Comparison of ENCODE assay signal across 27 mouse cellular contexts in the genomic region with DNA sequence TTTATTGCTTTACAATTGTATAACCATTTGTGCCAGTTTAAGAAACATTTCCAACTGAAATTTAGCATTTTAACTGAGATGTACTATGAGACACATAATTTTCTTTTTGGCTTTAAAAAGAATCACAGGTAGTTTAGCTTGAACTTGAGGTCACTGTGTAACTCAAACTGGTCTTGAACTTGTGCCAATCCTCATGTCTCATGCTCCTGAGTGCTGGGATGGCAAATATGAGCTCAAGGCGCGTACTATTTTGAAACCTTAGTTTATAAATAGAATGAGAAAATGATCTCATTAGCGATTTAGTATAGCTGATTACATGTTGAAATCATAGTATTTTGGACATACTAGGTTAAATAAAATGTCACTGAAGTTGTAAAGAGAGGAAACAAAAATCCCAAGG.
DNase-seq lines count a peak whose midpoint lies in the region; ATAC-seq lines count a peak whose summit lies in the region.
"Had no signal": no experiment of that assay in that cellular context is flagged by ENCODE, and none has a peak within 500 bp of the region (broad histone marks: within the 10 kb centered on the region; RNA-seq: fewer than 3 reads in every experiment).

No protein-coding gene starts in this region.

- WGBS in neural tube, embryonic 15.5 days, result 85% methylated on average over 3 of the region's 3 CpGs

- no peaks in the 10 kb centered on the region for H3K27me3 ChIP-seq in neural tube, embryonic 15.5 days (replicated peaks)
- H3K27me3 ChIP-seq: embryonic facial prominence, embryonic 13.5 days; forebrain, embryonic 12.5 days; forebrain, embryonic 15.5 days; heart, embryonic 13.5 days; hindbrain, embryonic 15.5 days had no signal

- peak; percentile 48 for DNase-seq in gastrocnemius, adult 18-20 months (ENCODE audit: low spot score)
- no peak for DNase-seq in gastrocnemius, postnatal 4 days (ENCODE audit: low spot score in 2 of 2)
- DNase-seq in kidney, adult 9 months, result peak; percentile 8
- no peak for DNase-seq in kidney, postnatal 25 days
- DNase-seq in lung, postnatal 14 days, result peak; percentile 1
- no peak for DNase-seq in lung, postnatal 4 days
- DNase-seq: adrenal gland, adult 8-10 months; adrenal gland, postnatal 25 days; cerebellum, adult 11-12 months; cerebellum, adult 8-10 months; cerebellum, postnatal 10 days; cerebellum, postnatal 36 days; embryo, embryonic 11 days; gastrocnemius, postnatal 25 days; heart, adult 2 months; heart, postnatal 14 days; heart, postnatal 4 days had no signal

- no peak overlapping the region for H3K27ac ChIP-seq in neural tube, embryonic 15.5 days (replicated peaks)
- H3K27ac ChIP-seq: embryonic facial prominence, embryonic 10.5 days; embryonic facial prominence, embryonic 13.5 days; forebrain, embryonic 12.5 days; forebrain, embryonic 15.5 days; heart, adult 2 months; heart, embryonic 10.5 days; heart, embryonic 13.5 days; hindbrain, embryonic 15.5 days had no signal

- no peak for ATAC-seq in neural tube, embryonic 15.5 days (ENCODE audit: low FRiP score)
- ATAC-seq: activated CD4-positive, CD25-positive, alpha-beta regulatory T cell, adult 4 months; forebrain, embryonic 15.5 days had no signal

- no peak overlapping the region for H3K4me2 ChIP-seq in neural tube, embryonic 15.5 days
- H3K4me2 ChIP-seq: embryonic facial prominence, embryonic 13.5 days; forebrain, embryonic 12.5 days; forebrain, embryonic 15.5 days; heart, embryonic 13.5 days; hindbrain, embryonic 15.5 days had no signal

- H3K4me1 ChIP-seq in neural tube, embryonic 15.5 days, result 0 out of 2 replicates have a peak, but pooled peaks cover 3% of the 10 kb centered on the region
- H3K4me1 ChIP-seq: embryonic facial prominence, embryonic 10.5 days; embryonic facial prominence, embryonic 13.5 days; forebrain, embryonic 12.5 days; heart, embryonic 10.5 days; heart, embryonic 13.5 days; hindbrain, embryonic 15.5 days had no signal

- H3K9me3 ChIP-seq in neural tube, embryonic 15.5 days (replicated peaks), result no peaks in the 10 kb centered on the region
- H3K9me3 ChIP-seq: embryonic facial prominence, embryonic 10.5 days; embryonic facial prominence, embryonic 13.5 days; forebrain, embryonic 12.5 days; forebrain, embryonic 15.5 days; heart, embryonic 10.5 days; heart, embryonic 13.5 days; hindbrain, embryonic 15.5 days had no signal

- no peaks in the 10 kb centered on the region for H3K36me3 ChIP-seq in neural tube, embryonic 15.5 days
- H3K36me3 ChIP-seq: embryonic facial prominence, embryonic 10.5 days; embryonic facial prominence, embryonic 13.5 days; forebrain, embryonic 12.5 days; forebrain, embryonic 15.5 days; heart, embryonic 10.5 days; heart, embryonic 13.5 days; hindbrain, embryonic 15.5 days had no signal

- no peak overlapping the region for H3K9ac ChIP-seq in neural tube, embryonic 15.5 days (replicated peaks)
- H3K9ac ChIP-seq: embryonic facial prominence, embryonic 13.5 days; forebrain, embryonic 12.5 days; forebrain, embryonic 15.5 days; heart, embryonic 13.5 days; hindbrain, embryonic 15.5 days had no signal

- no peak overlapping the region for H3K4me3 ChIP-seq in neural tube, embryonic 15.5 days (replicated peaks)
- H3K4me3 ChIP-seq: embryonic facial prominence, embryonic 10.5 days; embryonic facial prominence, embryonic 13.5 days; erythroblast, embryonic 14.5 days; forebrain, embryonic 12.5 days; forebrain, embryonic 15.5 days; heart, adult 2 months; heart, embryonic 10.5 days; heart, embryonic 13.5 days; hindbrain, embryonic 15.5 days had no signal

Comparison
In these comparisons a context has a peak if more than half of its experiments do, and no peak if none do; other contexts are left out.
1. DNase-seq: peak in gastrocnemius, adult 18-20 months (single experiment), kidney, adult 9 months (single experiment) and lung, postnatal 14 days (single experiment); none in gastrocnemius, postnatal 4 days (0 of 2), kidney, postnatal 25 days (0 of 2) and lung, postnatal 4 days (0 of 2).